Mouse (Mus musculus) forebrain, embryonic 10.5 days (tissue): ENCODE results near the gene Pld2. TPM values are rescaled to one million over a fixed set of nuclear protein-coding genes. Genes with fewer than 3 reads are reported as not detected.

Experiments used
- DNase-seq: peaks from one replicate; pipeline ENCODE4 v3.0.0-alpha.2; 2017; ENCODE audit warnings: low spot score; ENCODE audit errors: extremely low spot score
- H3K27ac ChIP-seq: fragments of 300-500 bp; sonication (generic); 2 replicates; pipeline ENCODE4 v1.5.1; 2016; ENCODE audit warnings: mild to moderate bottlenecking
- H3K27me3 ChIP-seq: fragments of 300-500 bp; sonication (generic); 2 replicates; pipeline ENCODE4 v1.6.1; 2016; ENCODE audit warnings: mild to moderate bottlenecking; ENCODE audit not compliant: poor library complexity, severe bottlenecking
- H3K36me3 ChIP-seq: fragments of 300-500 bp; sonication (generic); replicated peaks from 2 replicates; pipeline ENCODE4 v1.6.1; 2016; ENCODE audit warnings: mild to moderate bottlenecking, moderate library complexity
- H3K4me1 ChIP-seq: fragments of 300-500 bp; sonication (generic); 2 replicates; pipeline ENCODE4 v1.6.1; 2016
- H3K4me3 ChIP-seq: fragments of 300-500 bp; sonication (generic); 2 replicates; pipeline ENCODE4 v1.5.1; 2016; ENCODE audit warnings: mild to moderate bottlenecking, moderate library complexity
- H3K9me3 ChIP-seq: fragments of 300-500 bp; sonication (generic); 2 replicates; pipeline ENCODE4 v1.6.1; 2016; ENCODE audit warnings: mild to moderate bottlenecking, moderate library complexity
- WGBS: fragments of 180-500 bp; shearing (Covaris S2); methylation state at CpG from one replicate; pipeline ENCODE4 v1.1.7; 2016; 5-methylcytosine and 5-hydroxymethylcytosine counted together
- polyA plus RNA-seq: library from polyadenylated mRNA; unstranded; fragments of >200 nt; fragmentation: Nextera tagmentation; extraction: Ambion mirVana; gene quantifications from 2 replicates; pipeline ENCODE4 v1.2.1, GENCODE M21; 2016

Pld2 gene
- polyA plus RNA-seq, 1 experiment from 2014 or later = 2.7 TPM

DNA sequence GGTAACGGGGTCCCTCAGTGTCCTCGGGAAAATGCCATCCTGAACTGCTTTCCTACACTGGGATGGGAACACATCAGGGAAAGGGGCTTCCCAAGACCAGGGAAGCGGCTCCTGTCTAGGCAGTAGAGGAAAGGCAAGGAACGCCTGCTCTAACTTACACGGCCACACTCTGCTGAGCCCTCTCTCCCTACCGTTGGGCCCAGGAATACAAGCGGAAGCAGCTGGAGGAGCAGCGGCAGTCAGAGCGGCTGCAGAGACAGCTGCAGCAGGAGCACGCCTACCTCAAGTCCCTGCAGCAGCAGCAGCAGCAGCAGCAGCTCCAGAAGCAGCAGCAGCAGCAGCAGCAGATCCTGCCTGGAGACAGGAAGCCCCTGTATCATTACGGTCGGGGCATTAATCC is 66.9 kb downstream of the Pld2 start:
- no peak for DNase-seq
- Histone ChIP-seq H3K9me3 (no peaks in the 10 kb centered on the region), H3K27me3 (no peaks in the 10 kb centered on the region), H3K4me3 (no peak overlapping the region), H3K27ac (0 out of 2 replicates have a peak overlapping the region, but pooled peaks have one; percentile 2), H3K4me1 (no peaks in the 10 kb centered on the region), H3K36me3 (peaks cover 100% of the 10 kb centered on the region)
- 77% methylated on average over 12 of the region's 12 CpGs for WGBS

DNA sequence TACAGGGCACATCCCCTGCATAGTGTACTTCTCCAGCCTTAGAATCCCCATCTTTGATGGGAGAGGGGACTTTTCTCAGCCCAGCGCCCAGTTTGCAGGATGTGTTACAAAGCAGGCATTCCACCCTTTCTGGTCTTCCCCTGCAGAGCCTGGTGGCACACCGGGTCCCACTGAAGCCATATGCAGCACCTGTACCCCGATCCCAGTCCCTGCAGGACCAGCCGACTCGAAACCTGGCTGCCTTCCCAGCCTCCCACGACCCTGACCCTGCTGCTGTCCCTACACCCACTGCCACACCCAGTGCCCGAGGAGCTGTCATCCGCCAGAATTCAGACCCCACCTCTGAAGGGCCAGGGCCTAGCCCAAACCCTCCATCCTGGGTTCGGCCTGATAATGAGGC is 67.7 kb downstream of the Pld2 start:
- 94% methylated on average over 9 of the region's 9 CpGs for WGBS
- no peaks in the 10 kb centered on the region for H3K4me1 ChIP-seq
- no peak for DNase-seq
- H3K27me3 ChIP-seq = no peaks in the 10 kb centered on the region
- H3K36me3 ChIP-seq = peaks cover 100% of the 10 kb centered on the region
- H3K9me3 ChIP-seq = no peaks in the 10 kb centered on the region
- no peak overlapping the region for H3K27ac ChIP-seq
- no peak overlapping the region for H3K4me3 ChIP-seq

Other genes starting within 250 kb of the Pld2 start
- not detected in 2 replicates for gene Alox12e, start 217.4 kb upstream of the Pld2 start, polyA plus RNA-seq
- 0.10 and 0.29 TPM in 2 replicates for gene Alox15, start 188.0 kb upstream of the Pld2 start, polyA plus RNA-seq
- gene Pelp1, start 130.0 kb upstream of the Pld2 start, polyA plus RNA-seq = 56.2 and 58.8 TPM in 2 replicates
- 31.4 and 32.9 TPM in 2 replicates for gene Arrb2, start 107.4 kb upstream of the Pld2 start, polyA plus RNA-seq
- 43.5 and 44.5 TPM in 2 replicates for gene Med11, start 88.1 kb upstream of the Pld2 start, polyA plus RNA-seq
- 0.14 and 0.38 TPM in 2 replicates for gene Zmynd15, start 80.6 kb upstream of the Pld2 start, polyA plus RNA-seq
- gene Cxcl16, start 80.1 kb upstream of the Pld2 start, polyA plus RNA-seq = 0.40 and 0.47 TPM in 2 replicates
- 0.52 and 0.82 TPM in 2 replicates for gene Tm4sf5, start 34.8 kb upstream of the Pld2 start, polyA plus RNA-seq
- 0.22 TPM in 1 of 2 replicates, not detected in the other for gene Vmo1, start 25.4 kb upstream of the Pld2 start, polyA plus RNA-seq
- 0.15 and 0.54 TPM in 2 replicates for gene Gltpd2, start 20.9 kb upstream of the Pld2 start, polyA plus RNA-seq
- gene Psmb6, start 14.7 kb upstream of the Pld2 start, polyA plus RNA-seq = 1,074 and 1,112 TPM in 2 replicates
- gene Gm40193, start 7.1 kb upstream of the Pld2 start, polyA plus RNA-seq = not detected in 2 replicates
- gene Mink1, start 22.8 kb downstream of the Pld2 start, polyA plus RNA-seq = 12.5 and 12.7 TPM in 2 replicates
- not detected in 2 replicates for gene 4930544D05Rik, start 75.8 kb downstream of the Pld2 start, polyA plus RNA-seq
- not detected in 2 replicates for gene Chrne, start 79.2 kb downstream of the Pld2 start, polyA plus RNA-seq
- 0.56 and 1.00 TPM in 2 replicates for gene Gp1ba, start 99.1 kb downstream of the Pld2 start, polyA plus RNA-seq
- gene Rnf167, start 107.2 kb downstream of the Pld2 start, polyA plus RNA-seq = 71.3 and 79.9 TPM in 2 replicates
- gene Slc25a11, start 107.4 kb downstream of the Pld2 start, polyA plus RNA-seq = 138 TPM in 2 replicates
- 1,843 and 1,871 TPM in 2 replicates for gene Pfn1, start 114.6 kb downstream of the Pld2 start, polyA plus RNA-seq
- gene Eno3, start 117.1 kb downstream of the Pld2 start, polyA plus RNA-seq = 33.4 and 44.7 TPM in 2 replicates
- 176 and 181 TPM in 2 replicates for gene Spag7, start 129.4 kb downstream of the Pld2 start, polyA plus RNA-seq
- gene Camta2, start 148.0 kb downstream of the Pld2 start, polyA plus RNA-seq = 7.4 and 9.1 TPM in 2 replicates
- gene Inca1, start 160.1 kb downstream of the Pld2 start, polyA plus RNA-seq = 0.63 and 1.1 TPM in 2 replicates
- gene Kif1c, start 160.5 kb downstream of the Pld2 start, polyA plus RNA-seq = 1.5 and 1.8 TPM in 2 replicates
- 7.4 and 7.5 TPM in 2 replicates for gene Zfp3, start 224.1 kb downstream of the Pld2 start, polyA plus RNA-seq